Mouse (Mus musculus): ENCODE data around the gene Urm1.

Gene Urm1

GRCm38 (mm10) chr2:29827709-29828024 lies 7.8 kb downstream of the Urm1 start:
- no peak for DNase-seq (ENCODE audit: low read depth, low spot score)

- DNase-seq (ENCODE audit: low read depth, low spot score): no peak
These were observed 11.2 kb downstream of the Urm1 start for GRCm38 (mm10) chr2:29831106-29831505.

GRCm38 (mm10) chr2:29833796-29834195 lies 13.9 kb downstream of the Urm1 start:
- no peak for DNase-seq (ENCODE audit: low read depth, low spot score)

- DNase-seq (ENCODE audit: low read depth, low spot score): peak; percentile 95
These were observed 15.6 kb downstream of the Urm1 start for GRCm38 (mm10) chr2:29835391-29835899.

- DNase-seq (ENCODE audit: low read depth, low spot score): no peak
These were observed 19.6 kb downstream of the Urm1 start for GRCm38 (mm10) chr2:29839460-29839859.

GRCm38 (mm10) chr2:29843231-29844105 lies 23.6 kb downstream of the Urm1 start:
- peak; percentile 58 for DNase-seq (ENCODE audit: low read depth, low spot score)

- no peak for DNase-seq (ENCODE audit: low read depth, low spot score)
These were observed 24.2 kb downstream of the Urm1 start for GRCm38 (mm10) chr2:29844115-29844514.

- DNase-seq (ENCODE audit: low read depth, low spot score): no peak
These were observed 24.8 kb downstream of the Urm1 start for GRCm38 (mm10) chr2:29844661-29845060.

GRCm38 (mm10) chr2:29845636-29846035 lies 25.8 kb downstream of the Urm1 start:
- DNase-seq (ENCODE audit: low read depth, low spot score): no peak

- DNase-seq (ENCODE audit: low read depth, low spot score): peak; percentile 53
These were observed 26.4 kb downstream of the Urm1 start for GRCm38 (mm10) chr2:29846061-29846853.

- no peak for DNase-seq (ENCODE audit: low read depth, low spot score)
These were observed 27.0 kb downstream of the Urm1 start for GRCm38 (mm10) chr2:29846911-29847310.

- no peak for DNase-seq (ENCODE audit: low read depth, low spot score)
These were observed 29.2 kb downstream of the Urm1 start for GRCm38 (mm10) chr2:29849041-29849440.

- DNase-seq (ENCODE audit: low read depth, low spot score): no peak
These were observed 30.1 kb downstream of the Urm1 start for GRCm38 (mm10) chr2:29849841-29850480.

GRCm38 (mm10) chr2:29852957-29853485 lies 33.1 kb downstream of the Urm1 start:
- DNase-seq (ENCODE audit: low read depth, low spot score): no peak

- DNase-seq (ENCODE audit: low read depth, low spot score): no peak
These were observed 33.9 kb downstream of the Urm1 start for GRCm38 (mm10) chr2:29853736-29854135.

- no peak for DNase-seq (ENCODE audit: low read depth, low spot score)
These were observed 35.8 kb downstream of the Urm1 start for GRCm38 (mm10) chr2:29855585-29856210.

- peak; percentile 75 for DNase-seq (ENCODE audit: low read depth, low spot score)
These were observed 36.8 kb downstream of the Urm1 start for GRCm38 (mm10) chr2:29856451-29857260.

GRCm38 (mm10) chr2:29857341-29857740 lies 37.5 kb downstream of the Urm1 start:
- no peak for DNase-seq (ENCODE audit: low read depth, low spot score)

GRCm38 (mm10) chr2:29857967-29858366 lies 38.1 kb downstream of the Urm1 start:
- DNase-seq (ENCODE audit: low read depth, low spot score): no peak

- DNase-seq (ENCODE audit: low read depth, low spot score): peak; percentile 83
These were observed 39.0 kb downstream of the Urm1 start for GRCm38 (mm10) chr2:29858748-29859473.
